Mouse (Mus musculus) adrenal gland, postnatal 10 days (tissue): ENCODE measurements at regions not wholly inside any gene's neighbourhood (a gene's known extent, or its start where the extent isn't known, plus 50 kb on each side); places are given as distances from the start of the nearest gene placed in this dataset.
"Not testable (repeated sequence)": the region's sequence is repeated elsewhere in the genome, so short reads cannot be mapped to it uniquely, and the experiment has no call there.

ENCODE experiments used
- DNase-seq: peaks from one replicate; pipeline ENCODE4 v3.0.0; 2021; ENCODE audit warnings: mixed read lengths

GRCm38 (mm10) chr12:17852138-17852537, 161.5 kb downstream of the Hpcal1 start:
- peak; percentile 75 for DNase-seq

- DNase-seq: peak; percentile 6
Observed at GRCm38 (mm10) chr12:17872491-17872890, 181.8 kb downstream of the Hpcal1 start.

- peak; percentile 93 for DNase-seq
Observed at GRCm38 (mm10) chr12:17881371-17882116, 190.9 kb downstream of the Hpcal1 start.

- DNase-seq: peak; percentile 27
Observed at GRCm38 (mm10) chr12:17882117-17883116, 191.8 kb downstream of the Hpcal1 start.

- DNase-seq: not testable (repeated sequence)
Observed at GRCm38 (mm10) chr12:17891663-17892310, 201.1 kb downstream of the Hpcal1 start.

GRCm38 (mm10) chr12:17913058-17913457, 222.4 kb downstream of the Hpcal1 start:
- not testable (repeated sequence) for DNase-seq
